Mouse (Mus musculus): Measurements from ENCODE around the gene Mamdc4. TPM values are rescaled to one million over a fixed set of nuclear protein-coding genes. Genes with fewer than 3 reads are reported as not detected.

The Mamdc4 gene
- polyA plus RNA-seq, 1 experiment, result 8.7 TPM

Other genes with a start within 250 kb of the Mamdc4 start
- 46.3 TPM for gene Man1b1, start 242.5 kb downstream of the Mamdc4 start, polyA plus RNA-seq (2012; fragmentation: generic; extraction: Trizol)
- 43.0 TPM for gene Dpp7, start 218.5 kb downstream of the Mamdc4 start, polyA plus RNA-seq (2012; fragmentation: generic; extraction: Trizol)
- 68.3 TPM for gene Uap1l1, start 209.2 kb downstream of the Mamdc4 start, polyA plus RNA-seq (2012; fragmentation: generic; extraction: Trizol)
- 10.4 TPM for gene Sapcd2, start 202.5 kb downstream of the Mamdc4 start, polyA plus RNA-seq (2012; fragmentation: generic; extraction: Trizol)
- 0.89 TPM for gene Entpd2, start 179.0 kb downstream of the Mamdc4 start, polyA plus RNA-seq (2012; fragmentation: generic; extraction: Trizol)
- 114 TPM for gene Npdc1, start 175.5 kb downstream of the Mamdc4 start, polyA plus RNA-seq (2012; fragmentation: generic; extraction: Trizol)
- 0.08 TPM for gene Fut7, start 151.6 kb downstream of the Mamdc4 start, polyA plus RNA-seq (2012; fragmentation: generic; extraction: Trizol)
- gene Abca2, start 146.1 kb downstream of the Mamdc4 start, polyA plus RNA-seq (2012; fragmentation: generic; extraction: Trizol), result 9.8 TPM
- gene Clic3, start 118.0 kb downstream of the Mamdc4 start, polyA plus RNA-seq (2012; fragmentation: generic; extraction: Trizol), result 13.5 TPM
- 64.3 TPM for gene Paxx, start 113.8 kb downstream of the Mamdc4 start, polyA plus RNA-seq (2012; fragmentation: generic; extraction: Trizol)
- gene Ptgds, start 104.8 kb downstream of the Mamdc4 start, polyA plus RNA-seq (2012; fragmentation: generic; extraction: Trizol), result 9.8 TPM
- not detected for gene Lcn12, start 80.9 kb downstream of the Mamdc4 start, polyA plus RNA-seq (2012; fragmentation: generic; extraction: Trizol)
- 53.6 TPM for gene Fbxw5, start 74.1 kb downstream of the Mamdc4 start, polyA plus RNA-seq (2012; fragmentation: generic; extraction: Trizol)
- 0.74 TPM for gene C8g, start 73.1 kb downstream of the Mamdc4 start, polyA plus RNA-seq (2012; fragmentation: generic; extraction: Trizol)
- 40.4 TPM for gene Traf2, start 27.9 kb downstream of the Mamdc4 start, polyA plus RNA-seq (2012; fragmentation: generic; extraction: Trizol)
- gene Edf1, start 17.0 kb downstream of the Mamdc4 start, polyA plus RNA-seq (2012; fragmentation: generic; extraction: Trizol), result 513 TPM
- 108 TPM for gene Phpt1, start 379 bp upstream of the Mamdc4 start, polyA plus RNA-seq (2012; fragmentation: generic; extraction: Trizol)
- 1.0 TPM for gene Ajm1, start 6.9 kb upstream of the Mamdc4 start, polyA plus RNA-seq (2012; fragmentation: generic; extraction: Trizol)
- 76.5 TPM for gene Rabl6, start 33.7 kb upstream of the Mamdc4 start, polyA plus RNA-seq (2012; fragmentation: generic; extraction: Trizol)
- gene Ccdc183, start 42.8 kb upstream of the Mamdc4 start, polyA plus RNA-seq (2012; fragmentation: generic; extraction: Trizol), result 0.13 TPM
- 32.6 TPM for gene Tmem141, start 47.2 kb upstream of the Mamdc4 start, polyA plus RNA-seq (2012; fragmentation: generic; extraction: Trizol)
- gene Fcna, start 53.2 kb upstream of the Mamdc4 start, polyA plus RNA-seq (2012; fragmentation: generic; extraction: Trizol), result 0.10 TPM
- not detected for gene Lcn8, start 78.3 kb upstream of the Mamdc4 start, polyA plus RNA-seq (2012; fragmentation: generic; extraction: Trizol)
- not detected for gene Lcn5, start 83.1 kb upstream of the Mamdc4 start, polyA plus RNA-seq (2012; fragmentation: generic; extraction: Trizol)
- not detected for gene Lcn6, start 101.9 kb upstream of the Mamdc4 start, polyA plus RNA-seq (2012; fragmentation: generic; extraction: Trizol)
- gene Lcn10, start 107.9 kb upstream of the Mamdc4 start, polyA plus RNA-seq (2012; fragmentation: generic; extraction: Trizol), result not detected
- gene Obp2a, start 125.2 kb upstream of the Mamdc4 start, polyA plus RNA-seq (2012; fragmentation: generic; extraction: Trizol), result not detected
- 0.31 TPM for gene Bmyc, start 131.9 kb upstream of the Mamdc4 start, polyA plus RNA-seq (2012; fragmentation: generic; extraction: Trizol)
- not detected for gene Obp2b, start 162.2 kb upstream of the Mamdc4 start, polyA plus RNA-seq (2012; fragmentation: generic; extraction: Trizol)
- not detected for gene Lcn3, start 190.7 kb upstream of the Mamdc4 start, polyA plus RNA-seq (2012; fragmentation: generic; extraction: Trizol)
- not detected for gene Lcn11, start 202.2 kb upstream of the Mamdc4 start, polyA plus RNA-seq (2012; fragmentation: generic; extraction: Trizol)
- gene Gm13539, start 207.4 kb upstream of the Mamdc4 start, polyA plus RNA-seq (2012; fragmentation: generic; extraction: Trizol), result 0.17 TPM
- gene Glt6d1, start 241.0 kb upstream of the Mamdc4 start, polyA plus RNA-seq (2012; fragmentation: generic; extraction: Trizol), result not detected
- not detected for gene Lcn9, start 248.3 kb upstream of the Mamdc4 start, polyA plus RNA-seq (2012; fragmentation: generic; extraction: Trizol)